Mouse (Mus musculus): ENCODE measurements around the gene Fhit. TPM values are rescaled to one million over a fixed set of nuclear protein-coding genes. Genes with fewer than 3 reads are reported as not detected.

The Fhit gene
- polyA plus RNA-seq, 1 experiment: 6.0 TPM

GRCm38 (mm10) chr14:10722525-10722924 is 439.3 kb downstream of the Fhit start:
- no peak for DNase-seq (ENCODE audit: low read depth, low spot score)

- no peak for DNase-seq (ENCODE audit: low read depth, low spot score)
- 45% methylated on average over 3 of the region's 3 CpGs for WGBS
Observed at GRCm38 (mm10) chr14:10712916-10713315, 448.9 kb downstream of the Fhit start.

- no peak for DNase-seq (ENCODE audit: low read depth, low spot score)
Observed at GRCm38 (mm10) chr14:10712522-10712881, 449.3 kb downstream of the Fhit start.

GRCm38 (mm10) chr14:10711841-10712521 is 449.9 kb downstream of the Fhit start:
- no peak for DNase-seq (ENCODE audit: low read depth, low spot score)
- WGBS: 96% methylated on average over 5 of the region's 5 CpGs

More at GRCm38 (mm10) chr14:10712522-10712881, 449.3 kb downstream of the Fhit start:
- WGBS: 94% methylated on average over 7 of the region's 7 CpGs

GRCm38 (mm10) chr14:10710796-10711311 is 451.0 kb downstream of the Fhit start:
- WGBS: 66% methylated on average over 12 of the region's 12 CpGs
- DNase-seq (ENCODE audit: low read depth, low spot score): no peak

- 13% methylated on average over 2 of the region's 2 CpGs for WGBS
- no peak for DNase-seq (ENCODE audit: low read depth, low spot score)
Observed at GRCm38 (mm10) chr14:10701707-10702106, 460.1 kb downstream of the Fhit start.

- no peak for DNase-seq (ENCODE audit: low read depth, low spot score)
- 70% methylated on average over 4 of the region's 4 CpGs for WGBS
Observed at GRCm38 (mm10) chr14:10680041-10680440, 481.8 kb downstream of the Fhit start.

- DNase-seq (ENCODE audit: low read depth, low spot score): no peak
Observed at GRCm38 (mm10) chr14:10679638-10680037, 482.2 kb downstream of the Fhit start.

- DNase-seq (ENCODE audit: low read depth, low spot score): no peak
- WGBS: 24% methylated on average over 2 of the region's 2 CpGs
Observed at GRCm38 (mm10) chr14:10677627-10678026, 484.2 kb downstream of the Fhit start.

- WGBS: 86% methylated on average over 4 of the region's 4 CpGs
- DNase-seq (ENCODE audit: low read depth, low spot score): no peak
Observed at GRCm38 (mm10) chr14:10660247-10660646, 501.6 kb downstream of the Fhit start.

GRCm38 (mm10) chr14:10659326-10659725 is 502.5 kb downstream of the Fhit start:
- DNase-seq (ENCODE audit: low read depth, low spot score): no peak
- 72% methylated on average over 2 of the region's 2 CpGs for WGBS

GRCm38 (mm10) chr14:10658219-10658618 is 503.6 kb downstream of the Fhit start:
- no peak for DNase-seq (ENCODE audit: low read depth, low spot score)
- 69% methylated on average over 1 of the region's 1 CpGs for WGBS

GRCm38 (mm10) chr14:10657364-10657763 is 504.5 kb downstream of the Fhit start:
- DNase-seq (ENCODE audit: low read depth, low spot score): no peak
- WGBS: 80% methylated on average over 3 of the region's 3 CpGs

- WGBS: 45% methylated on average over 3 of the region's 3 CpGs
- no peak for DNase-seq (ENCODE audit: low read depth, low spot score)
Observed at GRCm38 (mm10) chr14:10655842-10656241, 506.0 kb downstream of the Fhit start.

GRCm38 (mm10) chr14:10647832-10648231 is 514.0 kb downstream of the Fhit start:
- DNase-seq (ENCODE audit: low read depth, low spot score): no peak

- WGBS: 79% methylated on average over 3 of the region's 3 CpGs
- no peak for DNase-seq (ENCODE audit: low read depth, low spot score)
Observed at GRCm38 (mm10) chr14:10631783-10632182, 530.1 kb downstream of the Fhit start.

GRCm38 (mm10) chr14:10630831-10631360 is 530.9 kb downstream of the Fhit start:
- no peak for DNase-seq (ENCODE audit: low read depth, low spot score)
- WGBS: 70% methylated on average over 2 of the region's 2 CpGs

GRCm38 (mm10) chr14:10593467-10593866 is 568.4 kb downstream of the Fhit start:
- DNase-seq (ENCODE audit: low read depth, low spot score): no peak
- WGBS: 63% methylated on average over 5 of the region's 5 CpGs

GRCm38 (mm10) chr14:10568937-10569552 is 592.8 kb downstream of the Fhit start:
- 36% methylated on average over 3 of the region's 3 CpGs for WGBS
- DNase-seq (ENCODE audit: low read depth, low spot score): no peak

- WGBS: 29% methylated on average over 2 of the region's 2 CpGs
- DNase-seq (ENCODE audit: low read depth, low spot score): no peak
Observed at GRCm38 (mm10) chr14:10567771-10568170, 594.1 kb downstream of the Fhit start.

- WGBS: 61% methylated on average over 6 of the region's 6 CpGs
- no peak for DNase-seq (ENCODE audit: low read depth, low spot score)
Observed at GRCm38 (mm10) chr14:10554755-10555154, 607.1 kb downstream of the Fhit start.

Measured in large intestine, adult 2 months (tissue).